Mouse (Mus musculus): ENCODE data around the gene Os9. TPM values are rescaled to one million over a fixed set of nuclear protein-coding genes. Genes with fewer than 3 reads are reported as not detected.
A peak's percentile ranks its signal among the peaks of the same experiment; 100 is the strongest.

Os9 gene
- polyA plus RNA-seq, 1 experiment = 33.9 TPM

DNA sequence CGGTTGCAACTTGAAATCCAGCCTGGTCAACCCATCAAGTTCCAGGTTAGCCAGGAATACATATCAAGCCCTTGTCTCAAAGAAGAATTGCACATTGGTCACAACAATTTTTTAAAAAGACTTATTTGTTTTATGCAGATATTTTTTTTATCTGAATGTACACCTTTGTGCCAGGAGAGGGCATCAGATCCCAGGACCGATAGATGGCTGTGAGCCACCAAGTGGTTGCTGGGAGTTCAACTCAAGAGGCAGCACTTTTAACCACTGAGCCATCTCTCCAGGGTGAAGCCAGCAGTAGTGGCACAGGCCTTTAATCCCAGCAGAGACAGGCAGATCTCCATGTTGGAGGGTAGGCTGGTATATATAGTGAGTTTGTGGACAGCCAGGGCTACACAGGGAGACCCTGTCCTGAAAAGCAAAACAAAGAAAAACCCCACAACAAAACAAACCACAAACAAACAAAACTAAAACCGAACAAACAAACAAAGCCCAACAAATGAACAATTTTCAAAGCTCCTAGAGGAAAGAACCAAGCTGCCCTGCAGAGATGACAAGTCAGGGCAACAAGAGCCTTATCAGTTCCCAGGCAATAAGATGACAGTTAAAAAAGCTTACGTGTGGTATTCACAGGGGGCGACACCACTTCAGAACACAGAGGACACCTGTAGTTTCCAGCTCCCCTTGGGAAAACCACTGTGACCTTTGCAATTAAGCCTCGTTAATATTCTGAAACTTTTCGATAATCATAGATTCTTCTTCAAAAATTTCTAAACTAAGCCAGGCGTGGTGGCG is 4.5 kb upstream of the Os9 start:
- TF ChIP-seq POLR2A (IDR thresholded peaks at IDR 0.05; ENCODE audit: control insufficient read depth, low read depth, low read length) = no peak
- TF ChIP-seq CTCF (IDR thresholded peaks at IDR 0.05; ENCODE audit: control insufficient read depth, insufficient read depth, insufficient replicate concordance, low read depth, low read length) = 0 out of 2 replicates have a peak, but pooled peaks have one; percentile 15
- H3K27me3 ChIP-seq (ENCODE audit: control insufficient read depth, insufficient read depth, low read length) = no peaks in the 10 kb centered on the region
- no peak overlapping the region for H3K27ac ChIP-seq (ENCODE audit: control insufficient read depth, insufficient read depth, low read depth, low read length)

DNA sequence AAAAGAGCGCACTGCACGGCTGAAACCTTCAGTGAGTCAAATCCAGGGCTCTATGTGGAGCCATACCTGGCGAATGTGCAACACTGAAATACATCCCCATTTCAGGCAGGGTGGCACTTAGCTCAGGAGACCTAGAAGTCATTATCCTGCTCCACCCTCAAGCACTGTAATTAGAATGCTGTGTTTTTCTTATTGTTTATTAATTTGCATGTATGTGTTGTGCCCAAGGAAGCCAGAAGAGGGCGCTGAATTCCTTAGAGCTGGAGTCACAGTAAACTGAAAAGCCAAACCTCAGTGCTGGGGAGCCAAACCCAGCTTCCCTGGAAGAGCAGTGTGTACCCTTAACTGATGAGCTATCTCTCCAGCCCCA is 2.5 kb upstream of the Os9 start:
- Histone ChIP-seq H3K27me3 (ENCODE audit: control insufficient read depth, insufficient read depth, low read length) (no peaks in the 10 kb centered on the region), H3K4me1 (ENCODE audit: control insufficient read depth, insufficient read depth, low read length) (peaks cover 10% of the 10 kb centered on the region), H3K36me3 (ENCODE audit: control insufficient read depth, insufficient read depth, low read length) (peaks cover 2% of the 10 kb centered on the region), H3K27ac (ENCODE audit: control insufficient read depth, insufficient read depth, low read depth, low read length) (no peak overlapping the region), H3K4me3 (ENCODE audit: control insufficient read depth, low read depth, low read length) (no peak overlapping the region)
- TF ChIP-seq POLR2A (IDR thresholded peaks at IDR 0.05; ENCODE audit: control insufficient read depth, low read depth, low read length) (no peak), CTCF (IDR thresholded peaks at IDR 0.05; ENCODE audit: control insufficient read depth, insufficient read depth, insufficient replicate concordance, low read depth, low read length) (peak; percentile 1; the same call in 1 of the 2 replicates)

More for the DNA sequence above, 4.5 kb upstream of the Os9 start:
- peaks cover 4% of the 10 kb centered on the region for H3K4me1 ChIP-seq (ENCODE audit: control insufficient read depth, insufficient read depth, low read length)
- no peaks in the 10 kb centered on the region for H3K36me3 ChIP-seq (ENCODE audit: control insufficient read depth, insufficient read depth, low read length)
- no peak overlapping the region for H3K4me3 ChIP-seq (ENCODE audit: control insufficient read depth, low read depth, low read length)

DNA sequence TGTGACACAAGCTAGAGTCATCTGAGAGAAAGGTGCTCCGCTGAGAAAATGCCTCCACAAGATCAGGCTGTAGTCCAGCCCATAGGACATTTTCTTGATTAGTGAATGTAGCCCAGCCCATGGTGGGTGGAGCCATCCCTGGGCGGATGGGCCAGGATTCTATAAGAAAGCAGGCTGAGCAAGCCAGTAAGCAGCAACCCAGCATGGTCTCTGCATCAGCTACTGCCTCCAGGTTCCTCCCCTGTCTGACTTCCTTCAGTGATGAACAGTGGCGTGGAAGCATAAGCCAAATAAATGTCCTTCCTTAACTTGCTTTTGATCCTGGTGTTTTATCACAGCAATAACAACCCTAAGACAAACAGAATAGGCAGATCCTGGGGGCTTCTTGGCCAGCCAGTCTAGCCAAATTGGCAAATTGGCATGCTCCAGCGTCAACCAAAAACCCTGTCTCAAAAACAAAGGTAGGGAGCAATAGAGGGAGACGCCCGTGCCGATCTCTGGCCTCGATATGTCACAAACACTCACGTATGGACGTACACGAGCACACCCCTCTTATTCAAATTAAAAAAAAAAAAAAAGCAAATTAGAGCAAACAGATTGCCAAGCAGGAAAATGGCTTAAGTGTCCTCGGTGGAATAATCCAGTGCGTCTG is 2.0 kb upstream of the Os9 start:
- H3K4me3 ChIP-seq (ENCODE audit: control insufficient read depth, low read depth, low read length) = no peak overlapping the region
- H3K27ac ChIP-seq (ENCODE audit: control insufficient read depth, insufficient read depth, low read depth, low read length) = no peak overlapping the region
- H3K27me3 ChIP-seq (ENCODE audit: control insufficient read depth, insufficient read depth, low read length) = no peaks in the 10 kb centered on the region
- TF ChIP-seq CTCF (IDR thresholded peaks at IDR 0.05; ENCODE audit: control insufficient read depth, insufficient read depth, insufficient replicate concordance, low read depth, low read length) = no peak
- no peak for TF ChIP-seq POLR2A (IDR thresholded peaks at IDR 0.05; ENCODE audit: control insufficient read depth, low read depth, low read length)
- H3K36me3 ChIP-seq (ENCODE audit: control insufficient read depth, insufficient read depth, low read length) = peaks cover 2% of the 10 kb centered on the region
- H3K4me1 ChIP-seq (ENCODE audit: control insufficient read depth, insufficient read depth, low read length) = peaks cover 10% of the 10 kb centered on the region

DNA sequence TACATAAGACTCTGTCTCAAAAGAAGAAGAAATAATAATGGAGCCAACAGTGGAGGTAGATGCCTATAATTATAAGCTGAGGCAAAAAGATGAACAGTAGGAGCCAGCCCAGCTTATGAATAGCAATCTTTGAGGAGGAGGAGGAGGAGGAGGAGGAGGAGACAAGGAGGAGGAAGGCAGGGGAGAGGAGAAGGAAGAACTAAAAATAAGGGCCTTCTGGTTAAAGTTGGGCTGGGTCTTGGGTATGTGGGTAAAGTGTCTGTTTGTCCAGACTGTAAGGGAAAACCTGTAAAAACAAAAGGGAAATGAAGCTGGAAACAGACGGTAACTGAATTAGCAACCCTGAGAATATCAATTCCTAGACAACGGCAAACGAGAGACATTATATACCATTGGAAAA is 1.1 kb upstream of the Os9 start:
- H3K4me1 ChIP-seq (ENCODE audit: control insufficient read depth, insufficient read depth, low read length) = peaks cover 10% of the 10 kb centered on the region
- H3K27ac ChIP-seq (ENCODE audit: control insufficient read depth, insufficient read depth, low read depth, low read length) = no peak overlapping the region
- TF ChIP-seq POLR2A (IDR thresholded peaks at IDR 0.05; ENCODE audit: control insufficient read depth, low read depth, low read length) (no peak), CTCF (IDR thresholded peaks at IDR 0.05; ENCODE audit: control insufficient read depth, insufficient read depth, insufficient replicate concordance, low read depth, low read length) (no peak)
- H3K4me3 ChIP-seq (ENCODE audit: control insufficient read depth, low read depth, low read length) = no peak overlapping the region
- H3K36me3 ChIP-seq (ENCODE audit: control insufficient read depth, insufficient read depth, low read length) = peaks cover 4% of the 10 kb centered on the region
- H3K27me3 ChIP-seq (ENCODE audit: control insufficient read depth, insufficient read depth, low read length) = no peaks in the 10 kb centered on the region

DNA sequence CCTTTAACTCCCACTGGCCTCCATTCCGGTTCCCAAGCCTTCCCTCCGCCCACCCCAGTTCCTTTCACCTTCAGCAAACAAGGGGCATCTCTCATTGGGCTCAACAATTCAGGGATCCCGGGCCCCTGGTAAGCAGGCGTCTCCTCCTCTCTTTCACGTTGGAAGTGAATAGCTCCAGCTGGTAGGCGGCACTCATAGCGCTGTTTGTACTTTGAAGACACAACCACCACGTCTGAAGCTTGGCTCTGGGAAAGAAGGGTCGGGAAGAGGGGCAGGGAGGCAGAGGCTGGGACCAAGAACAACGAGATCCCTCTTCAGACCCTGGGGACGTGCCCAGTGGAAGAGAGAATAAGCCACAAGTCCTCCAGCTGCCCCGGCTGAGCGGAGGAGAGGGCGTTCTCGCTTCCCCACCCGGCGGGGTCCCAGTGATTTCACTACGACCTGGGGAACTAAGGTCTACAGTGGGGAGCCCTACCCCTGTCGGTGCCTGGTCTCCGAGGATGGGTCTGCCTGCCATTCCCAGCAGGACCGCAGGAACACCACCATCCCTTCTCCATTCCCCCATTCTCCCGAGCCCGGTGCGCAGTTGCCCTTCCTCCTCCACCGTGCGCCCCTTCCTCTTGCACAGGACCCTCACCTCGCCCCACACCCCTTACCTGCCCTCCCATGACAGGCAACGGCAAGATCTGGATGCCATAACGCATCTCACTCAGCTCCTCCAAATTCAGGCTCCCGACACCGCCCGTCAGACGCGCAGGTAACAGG is 448 bp downstream of the Os9 start:
- Histone ChIP-seq H3K36me3 (ENCODE audit: control insufficient read depth, insufficient read depth, low read length) (peaks cover 4% of the 10 kb centered on the region), H3K4me1 (ENCODE audit: control insufficient read depth, insufficient read depth, low read length) (peaks cover 10% of the 10 kb centered on the region), H3K4me3 (ENCODE audit: control insufficient read depth, low read depth, low read length) (peak overlapping the region; percentile 99), H3K27me3 (ENCODE audit: control insufficient read depth, insufficient read depth, low read length) (no peaks in the 10 kb centered on the region), H3K27ac (ENCODE audit: control insufficient read depth, insufficient read depth, low read depth, low read length) (peak overlapping the region; percentile 75)
- TF ChIP-seq CTCF (IDR thresholded peaks at IDR 0.05; ENCODE audit: control insufficient read depth, insufficient read depth, insufficient replicate concordance, low read depth, low read length) (peak; percentile 14; the same call in 1 of the 2 replicates), POLR2A (IDR thresholded peaks at IDR 0.05; ENCODE audit: control insufficient read depth, low read depth, low read length) (no peak)

DNA sequence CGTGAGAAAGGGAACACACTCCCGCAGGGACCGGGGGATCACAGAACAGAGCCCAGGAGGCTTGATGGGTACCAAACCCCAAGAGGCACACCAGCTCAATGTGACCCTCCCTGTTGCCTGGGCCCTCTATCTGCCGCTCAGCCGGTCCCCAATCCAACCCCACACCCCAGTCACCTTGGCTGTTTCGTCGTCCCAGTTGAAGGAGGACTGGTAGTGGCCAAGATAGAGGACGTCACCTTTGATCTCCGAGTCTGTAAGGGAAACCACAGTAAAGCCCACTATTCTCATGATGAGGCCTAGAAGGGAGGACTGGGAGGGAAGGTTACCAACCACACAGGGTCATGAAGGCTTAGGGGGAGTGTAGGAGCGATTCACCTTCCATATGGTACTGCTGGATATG is 1.7 kb downstream of the Os9 start:
- Histone ChIP-seq H3K4me3 (ENCODE audit: control insufficient read depth, low read depth, low read length) (no peak overlapping the region), H3K36me3 (ENCODE audit: control insufficient read depth, insufficient read depth, low read length) (peaks cover 4% of the 10 kb centered on the region)
- TF ChIP-seq CTCF (IDR thresholded peaks at IDR 0.05; ENCODE audit: control insufficient read depth, insufficient read depth, insufficient replicate concordance, low read depth, low read length) (no peak), POLR2A (IDR thresholded peaks at IDR 0.05; ENCODE audit: control insufficient read depth, low read depth, low read length) (no peak)

DNA sequence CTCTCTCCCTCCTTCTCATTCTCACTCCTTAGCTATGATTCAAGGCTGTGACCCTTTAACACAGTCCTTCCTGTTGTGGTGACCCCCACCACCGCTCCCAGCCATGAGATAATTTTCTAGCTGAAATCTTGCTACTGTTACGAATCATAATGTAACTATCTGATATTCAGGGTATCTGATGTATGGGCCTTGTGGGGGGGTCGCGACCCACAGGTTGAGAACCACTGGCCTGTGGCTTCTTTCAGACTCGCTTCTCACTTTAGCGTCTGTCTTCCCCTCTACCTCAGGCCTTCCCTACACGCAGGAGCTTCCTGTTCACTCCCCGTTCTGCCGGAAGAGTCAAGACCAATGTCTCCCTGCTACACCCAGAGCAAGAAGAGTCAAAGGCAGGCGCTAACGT is 2.5 kb downstream of the Os9 start:
- H3K27me3 ChIP-seq (ENCODE audit: control insufficient read depth, insufficient read depth, low read length) = no peaks in the 10 kb centered on the region
- no peak overlapping the region for H3K4me3 ChIP-seq (ENCODE audit: control insufficient read depth, low read depth, low read length)
- H3K36me3 ChIP-seq (ENCODE audit: control insufficient read depth, insufficient read depth, low read length) = peaks cover 4% of the 10 kb centered on the region
- no peak for TF ChIP-seq CTCF (IDR thresholded peaks at IDR 0.05; ENCODE audit: control insufficient read depth, insufficient read depth, insufficient replicate concordance, low read depth, low read length)
- TF ChIP-seq POLR2A (IDR thresholded peaks at IDR 0.05; ENCODE audit: control insufficient read depth, low read depth, low read length) = no peak
- H3K4me1 ChIP-seq (ENCODE audit: control insufficient read depth, insufficient read depth, low read length) = peaks cover 10% of the 10 kb centered on the region
- H3K27ac ChIP-seq (ENCODE audit: control insufficient read depth, insufficient read depth, low read depth, low read length) = no peak overlapping the region

More for the DNA sequence above, 1.7 kb downstream of the Os9 start:
- peaks cover 10% of the 10 kb centered on the region for H3K4me1 ChIP-seq (ENCODE audit: control insufficient read depth, insufficient read depth, low read length)
- no peaks in the 10 kb centered on the region for H3K27me3 ChIP-seq (ENCODE audit: control insufficient read depth, insufficient read depth, low read length)
- no peak overlapping the region for H3K27ac ChIP-seq (ENCODE audit: control insufficient read depth, insufficient read depth, low read depth, low read length)

All from testis, adult 2 months (tissue).